Mouse (Mus musculus) heart, embryonic 11.5 days (tissue): Measurements from ENCODE around the gene Sema6b. TPM values are rescaled to one million over a fixed set of nuclear protein-coding genes. Genes with fewer than 3 reads are reported as not detected.
A peak's percentile ranks its signal among the peaks of the same experiment; 100 is the strongest.

ENCODE experiments used
- ATAC-seq: fragments of 200-750 bp; cut with Nextera tagmentation; replicated peaks from 2 replicates; pipeline ENCODE4 v1.8.0; 2017; ENCODE audit warnings: moderate library complexity; ENCODE audit not compliant: insufficient number of reproducible peaks, low FRiP score, low TSS enrichment
- H3K27ac ChIP-seq: fragments of 300-500 bp; sonication (generic); 2 replicates; pipeline ENCODE4 v1.5.1; 2014; ENCODE audit warnings: mild to moderate bottlenecking, low read depth, low read length
- H3K27me3 ChIP-seq: fragments of 300-500 bp; sonication (generic); 2 replicates; pipeline ENCODE4 v1.6.1; 2014; ENCODE audit warnings: mild to moderate bottlenecking, low read length, mixed read lengths; ENCODE audit not compliant: control insufficient read depth, insufficient read depth
- H3K36me3 ChIP-seq: fragments of 300-500 bp; sonication (generic); 2 replicates; pipeline ENCODE4 v1.6.1; 2014; ENCODE audit warnings: mild to moderate bottlenecking, low read length, moderate library complexity, mixed read lengths; ENCODE audit not compliant: control insufficient read depth, insufficient read depth
- H3K4me1 ChIP-seq: fragments of 300-500 bp; sonication (generic); 2 replicates; pipeline ENCODE4 v1.6.1; 2014; ENCODE audit warnings: low read length; ENCODE audit not compliant: control insufficient read depth, insufficient read depth
- H3K4me2 ChIP-seq: fragments of 300-500 bp; sonication (generic); 2 replicates; pipeline ENCODE4 v1.6.1; 2014; ENCODE audit warnings: mild to moderate bottlenecking, moderate library complexity
- H3K4me3 ChIP-seq: fragments of 300-500 bp; sonication (generic); 2 replicates; pipeline ENCODE4 v1.5.1; 2014; ENCODE audit warnings: low read depth, low read length
- H3K9ac ChIP-seq: fragments of 300-500 bp; sonication (generic); 2 replicates; pipeline ENCODE4 v1.6.1; 2014; ENCODE audit warnings: mild to moderate bottlenecking, low read depth, low read length, moderate library complexity
- H3K9me3 ChIP-seq: fragments of 300-500 bp; sonication (generic); replicated peaks from 2 replicates; pipeline ENCODE4 v1.6.1; 2016; ENCODE audit warnings: low read length; ENCODE audit not compliant: control insufficient read depth
- WGBS: fragments of 180-500 bp; shearing (Covaris S2); extraction: QIAGEN DNeasy Blood & Tissue Kit; methylation state at CpG from one replicate; pipeline ENCODE4 v1.1.7; 2014; ENCODE audit not compliant: insufficient replicate concordance; 5-methylcytosine and 5-hydroxymethylcytosine counted together
- polyA plus RNA-seq: library from polyadenylated mRNA; unstranded; fragments of >200 nt; fragmentation: Nextera tagmentation; extraction: Ambion mirVana; gene quantifications from 2 replicates; pipeline ENCODE4 v1.2.1, GENCODE M21; 2014

Gene Sema6b
- polyA plus RNA-seq, 1 experiment from 2014 or later: 0.33 TPM

- H3K9ac ChIP-seq: peak overlapping the region; percentile 28; the same call in 1 of the 2 replicates
Observed at GRCm38 (mm10) chr17:56148790-56149618, 8.9 kb upstream of the Sema6b start.

GRCm38 (mm10) chr17:56148280-56148679 is 8.1 kb upstream of the Sema6b start:
- 19% methylated on average over 9 of the region's 9 CpGs for WGBS
- Histone ChIP-seq H3K4me2 (no peak overlapping the region; the same call in 1 of the 2 replicates), H3K36me3 (no peaks in the 10 kb centered on the region), H3K9ac (no peak overlapping the region), H3K4me3 (no peak overlapping the region), H3K27me3 (peaks cover 85% of the 10 kb centered on the region), H3K27ac (no peak overlapping the region), H3K9me3 (no peaks in the 10 kb centered on the region), H3K4me1 (peaks cover 3% of the 10 kb centered on the region; the same call in 1 of the 2 replicates)
- no peak for ATAC-seq

More at GRCm38 (mm10) chr17:56148790-56149618, 8.9 kb upstream of the Sema6b start:
- H3K4me2 ChIP-seq: peak overlapping the region; percentile 37
- 0 out of 2 replicates have a peak, but pooled peaks have one; percentile 16 for ATAC-seq
- no peak overlapping the region for H3K27ac ChIP-seq
- H3K36me3 ChIP-seq: no peaks in the 10 kb centered on the region
- H3K27me3 ChIP-seq: peaks cover 77% of the 10 kb centered on the region
- 2% methylated on average over 30 of the region's 30 CpGs for WGBS
- H3K4me3 ChIP-seq: peak overlapping the region; percentile 18; the same call in 1 of the 2 replicates
- H3K4me1 ChIP-seq: peaks cover 3% of the 10 kb centered on the region; the same call in 1 of the 2 replicates
- H3K9me3 ChIP-seq: no peaks in the 10 kb centered on the region

GRCm38 (mm10) chr17:56147420-56147819 is 7.3 kb upstream of the Sema6b start:
- H3K9ac ChIP-seq: no peak overlapping the region
- peaks cover 3% of the 10 kb centered on the region; the same call in 1 of the 2 replicates for H3K4me1 ChIP-seq
- 53% methylated on average over 12 of the region's 12 CpGs for WGBS
- H3K9me3 ChIP-seq: no peaks in the 10 kb centered on the region
- peaks cover 88% of the 10 kb centered on the region for H3K27me3 ChIP-seq
- H3K36me3 ChIP-seq: no peaks in the 10 kb centered on the region
- H3K27ac ChIP-seq: no peak overlapping the region
- no peak overlapping the region for H3K4me3 ChIP-seq
- no peak for ATAC-seq
- no peak overlapping the region for H3K4me2 ChIP-seq

- H3K4me3 ChIP-seq: no peak overlapping the region
- H3K27me3 ChIP-seq: peaks cover 100% of the 10 kb centered on the region
- no peaks in the 10 kb centered on the region for H3K36me3 ChIP-seq
- H3K27ac ChIP-seq: no peak overlapping the region
- H3K9ac ChIP-seq: no peak overlapping the region
- H3K9me3 ChIP-seq: no peaks in the 10 kb centered on the region
- WGBS: 16% methylated on average over 9 of the region's 9 CpGs
- peaks cover 14% of the 10 kb centered on the region; the same call in 1 of the 2 replicates for H3K4me1 ChIP-seq
- no peak overlapping the region for H3K4me2 ChIP-seq
- no peak for ATAC-seq
Observed at GRCm38 (mm10) chr17:56146131-56146530, 6.0 kb upstream of the Sema6b start.

- Histone ChIP-seq H3K36me3 (no peaks in the 10 kb centered on the region), H3K27me3 (peaks cover 100% of the 10 kb centered on the region), H3K4me3 (no peak overlapping the region), H3K9ac (no peak overlapping the region), H3K4me2 (no peak overlapping the region), H3K9me3 (no peaks in the 10 kb centered on the region), H3K4me1 (peaks cover 17% of the 10 kb centered on the region), H3K27ac (no peak overlapping the region)
- 70% methylated on average over 9 of the region's 9 CpGs for whole genome bisulfite sequencing
- ATAC-seq: no peak
Observed at GRCm38 (mm10) chr17:56144546-56144945, 4.4 kb upstream of the Sema6b start.

- WGBS: under 1% methylated on average over 47 of the region's 47 CpGs
- Histone ChIP-seq H3K27me3 (peaks cover 94% of the 10 kb centered on the region), H3K4me3 (peak overlapping the region; percentile 36), H3K4me2 (peak overlapping the region; percentile 66), H3K4me1 (peaks cover 17% of the 10 kb centered on the region), H3K9ac (0 out of 2 replicates have a peak overlapping the region, but pooled peaks have one; percentile 17), H3K9me3 (no peaks in the 10 kb centered on the region), H3K27ac (no peak overlapping the region), H3K36me3 (no peaks in the 10 kb centered on the region)
- ATAC-seq: no peak
Observed at GRCm38 (mm10) chr17:56141702-56142605, 1.8 kb upstream of the Sema6b start.

- Histone ChIP-seq H3K27ac (no peak overlapping the region), H3K27me3 (peaks cover 77% of the 10 kb centered on the region), H3K4me2 (peak overlapping the region; percentile 98), H3K9ac (no peak overlapping the region), H3K4me3 (peak overlapping the region; percentile 67), H3K9me3 (no peaks in the 10 kb centered on the region), H3K4me1 (peaks cover 20% of the 10 kb centered on the region), H3K36me3 (no peaks in the 10 kb centered on the region)
- ATAC-seq: no peak
- 8% methylated on average over 16 of the region's 21 CpGs for WGBS
Observed at GRCm38 (mm10) chr17:56139355-56139754, 788 bp downstream of the Sema6b start.
